Mouse (Mus musculus): Measurements from ENCODE around the gene Vps41.

DNA sequence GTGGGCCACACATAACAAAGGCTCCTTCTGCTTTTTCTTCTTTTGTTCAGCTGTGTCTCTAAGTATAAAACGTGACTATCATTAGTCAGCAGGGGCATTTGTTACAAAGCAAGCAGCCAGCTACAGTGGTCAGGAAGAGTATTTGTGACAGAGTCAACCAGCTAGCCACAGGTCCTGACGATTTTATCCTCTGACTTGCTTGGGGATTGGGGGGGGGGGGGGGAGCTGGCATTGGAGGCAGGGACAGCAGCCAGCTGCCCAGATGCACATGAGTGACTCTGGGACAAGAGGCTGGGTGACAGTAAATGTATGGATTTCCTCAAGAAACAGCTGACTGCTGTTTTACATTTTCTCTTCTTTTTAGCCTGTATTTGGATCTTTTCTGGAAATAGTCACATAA, 50.8 kb downstream of the Vps41 start:
- no peak for TF ChIP-seq POLR2A (IDR thresholded peaks at IDR 0.05; ENCODE audit: borderline replicate concordance, extremely low read depth, insufficient read depth, insufficient read length, poor library complexity, severe bottlenecking)
- TF ChIP-seq CTCF (IDR thresholded peaks at IDR 0.05; ENCODE audit: borderline replicate concordance, extremely low read depth, insufficient read depth, insufficient read length) = no peak

All from brain, embryonic 14.5 days (tissue).